Mouse (Mus musculus) thymus, adult 2 months (tissue): ENCODE measurements at regions not wholly inside any gene's neighbourhood (a gene's known extent, or its start where the extent isn't known, plus 50 kb on each side); places are given as distances from the start of the nearest gene placed in this dataset.

Experiments used
- CTCF ChIP-seq: fragments of 200-500 bp; IDR thresholded peaks from 2 replicates; pipeline ENCODE4 v1.5.1; 2012; ENCODE audit warnings: mild to moderate bottlenecking, control low read depth, low read length, moderate library complexity, borderline replicate concordance; ENCODE audit not compliant: control insufficient read depth, poor library complexity, insufficient read depth; ENCODE audit errors: extremely low read depth
- POLR2A ChIP-seq: fragments of 200-500 bp; IDR thresholded peaks from 2 replicates; pipeline ENCODE4 v1.6.1; 2012; ENCODE audit warnings: mild to moderate bottlenecking, low read length, control low read depth, moderate library complexity; ENCODE audit not compliant: control insufficient read depth, poor library complexity, insufficient read depth; ENCODE audit errors: extremely low read depth

DNA sequence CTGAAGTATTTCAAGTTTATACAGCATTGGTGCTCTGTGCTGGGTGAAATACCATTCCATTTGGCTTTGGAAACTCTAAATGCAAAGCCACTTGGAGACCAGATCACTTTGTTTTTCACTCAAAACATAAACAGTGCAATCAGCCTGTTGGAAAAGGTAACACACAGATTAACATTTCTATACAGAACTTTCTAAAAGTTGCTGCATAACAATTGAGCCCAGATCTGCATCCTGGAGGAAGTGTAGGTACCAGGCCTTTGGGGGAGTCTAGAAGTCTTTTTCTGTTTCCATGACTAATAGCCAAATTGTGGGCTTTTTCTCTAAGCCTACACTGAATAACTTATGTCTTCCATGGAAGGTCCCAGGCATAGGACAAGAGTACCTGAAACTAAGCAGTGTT is 648.1 kb upstream of the Lmcd1 start:
- TF ChIP-seq CTCF (no peak), POLR2A (no peak)
